Mouse (Mus musculus) left cerebral cortex, adult 6 months (tissue): ENCODE measurements around the gene Fcf1. TPM values are rescaled to one million over a fixed set of nuclear protein-coding genes. Genes with fewer than 3 reads are reported as not detected.

ENCODE experiments used
- long read RNA-seq, 2 experiments: library from polyadenylated mRNA; unstranded; transcript quantifications; one replicate each; pipeline ENCODE4 v2.0.0; 2019 to 2020
- polyA plus RNA-seq: library from polyadenylated mRNA; unstranded; fragments of <200 nt; fragmentation: Nextera tagmentation; gene quantifications from 2 replicates; pipeline ENCODE4 v1.2.3, GENCODE M21; 2021

The Fcf1 gene
- polyA plus RNA-seq: 66.0 and 72.3 TPM in 2 replicates
- long read RNA-seq, experiment 1, transcript Fcf1-201 (8 exons, 749 nt): major isoform, 15 of 19 reads
- long read RNA-seq, experiment 1, partial matches to known transcripts: 3 of 19 reads
- long read RNA-seq, experiment 1, other reads (novel, unspliced or antisense): 1 of 19 reads
- long read RNA-seq, experiment 2, transcript Fcf1-201 (8 exons, 749 nt): major isoform, 25 of 42 reads
- long read RNA-seq, experiment 2, partial matches to known transcripts: 13 of 42 reads
- long read RNA-seq, experiment 2, other reads (novel, unspliced or antisense): 4 of 42 reads

GRCm38 (mm10) chr12:84970428-84971096, at the start of gene Fcf1, which contains the start of gene Arel1:
Gene Fcf1, plus strand, starts transcription at chr12:84970897.
Gene Arel1, minus strand, starts transcription at chr12:84970900.

GRCm38 (mm10) chr12:84996083-84996496, 25.4 kb downstream of the Fcf1 start, which contains the start of gene Ylpm1:
Gene Ylpm1, plus strand, starts transcription at chr12:84996321.

Other genes with a start within 250 kb of the Fcf1 start
- 59.3 and 61.4 TPM in 2 replicates for gene Npc2, start 197.7 kb upstream of the Fcf1 start, polyA plus RNA-seq
- 116 and 127 TPM in 2 replicates for gene Isca2, start 197.6 kb upstream of the Fcf1 start, polyA plus RNA-seq
- 0.04 TPM in 1 of 2 replicates, not detected in the other for gene Ltbp2, start 94.4 kb upstream of the Fcf1 start, polyA plus RNA-seq
- 13.0 and 15.5 TPM in 2 replicates for gene Arel1, start within 50 bp of the Fcf1 start, polyA plus RNA-seq
- gene Ylpm1, start 25.4 kb downstream of the Fcf1 start, polyA plus RNA-seq: 8.1 and 18.9 TPM in 2 replicates
- gene Prox2, start 139.9 kb downstream of the Fcf1 start, polyA plus RNA-seq: 1.0 and 1.6 TPM in 2 replicates
- gene Dlst, start 139.9 kb downstream of the Fcf1 start, polyA plus RNA-seq: 55.3 and 55.9 TPM in 2 replicates
- 18.1 and 20.4 TPM in 2 replicates for gene Rps6kl1, start 180.4 kb downstream of the Fcf1 start, polyA plus RNA-seq
- gene Pgf, start 206.9 kb downstream of the Fcf1 start, polyA plus RNA-seq: 2.9 and 3.6 TPM in 2 replicates
- gene Eif2b2, start 248.6 kb downstream of the Fcf1 start, polyA plus RNA-seq: 67.2 and 74.8 TPM in 2 replicates